Mouse (Mus musculus): Measurements from ENCODE around the gene Tecpr2. TPM values are rescaled to one million over a fixed set of nuclear protein-coding genes. Genes with fewer than 3 reads are reported as not detected.
A peak's percentile ranks its signal among the peaks of the same experiment; 100 is the strongest.

Tecpr2 gene
- 20.2 and 20.7 TPM in 2 replicates for polyA plus RNA-seq (2012; rRNA removed)

DNA sequence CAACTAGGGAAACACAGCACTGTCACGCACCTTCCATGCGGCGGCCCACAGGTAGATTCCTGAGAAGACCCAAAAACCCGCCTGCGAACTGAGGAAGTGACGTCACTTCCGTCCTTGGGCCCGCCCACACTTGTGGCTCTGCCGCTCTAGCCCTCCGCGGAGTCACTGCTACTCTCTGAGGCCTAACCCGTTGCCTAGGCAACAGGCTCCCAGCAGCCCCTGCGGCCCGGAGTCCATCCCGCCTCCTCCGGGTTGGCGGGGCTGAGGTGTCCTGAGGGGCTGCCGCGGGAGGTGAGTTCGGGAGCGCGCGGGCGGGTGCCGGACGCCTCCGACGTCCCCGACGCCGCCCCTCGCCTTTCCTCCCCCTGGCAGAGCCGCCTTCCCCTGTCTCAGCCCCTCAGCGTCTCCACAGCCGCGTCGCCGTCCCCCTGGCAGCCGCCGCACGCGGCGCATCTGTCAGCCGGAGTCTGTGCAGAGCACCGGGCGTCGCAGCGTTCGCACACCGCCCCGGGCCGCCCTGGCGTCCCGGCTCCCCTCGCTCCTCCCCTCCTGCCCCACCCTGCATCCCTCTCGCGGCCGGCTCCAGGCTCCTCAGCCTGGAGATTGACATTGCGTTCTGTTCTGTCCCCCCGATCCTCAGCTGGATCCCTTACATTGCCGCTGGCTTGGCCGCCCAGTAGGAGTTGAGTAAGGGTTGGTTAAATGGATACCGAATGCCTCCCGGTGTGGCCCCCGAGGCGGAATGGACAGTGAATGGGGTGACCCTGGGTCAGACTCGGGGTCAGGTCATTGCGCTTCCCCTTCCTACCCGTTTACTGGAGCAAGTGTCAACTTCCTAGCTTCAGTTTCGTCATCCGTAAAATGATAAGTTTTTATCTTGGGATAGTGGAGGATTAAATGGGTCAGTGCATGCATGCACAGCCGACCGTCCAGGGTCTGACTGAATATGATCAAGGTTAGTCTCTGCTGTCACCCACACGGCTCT is at the start of gene Tecpr2, which contains the start of gene Cinp:
Gene Tecpr2 (plus strand): TSS at position 229 of the 985 bp plus-strand sequence.
Gene Cinp (minus strand): TSS at position 110 of the 985 bp plus-strand sequence.
- H3K4me1 ChIP-seq (ENCODE audit: control insufficient read depth, insufficient read depth, low read length) = no peaks in the 10 kb centered on the region; the same call in 1 of the 2 replicates
- peak within 1 kb of the TSS; percentile 96 for H3K4me3 ChIP-seq (replicated peaks; ENCODE audit: insufficient read depth, low read depth, low read length)
- no peaks in the 10 kb centered on the region for H3K27me3 ChIP-seq (ENCODE audit: control insufficient read depth, insufficient read depth, low read length)
- peak within 1 kb of the TSS; percentile 67; the same call in 1 of the 2 replicates for H3K27ac ChIP-seq (ENCODE audit: insufficient read depth, low read length)
- WGBS = under 1% methylated on average over 74 of the region's 74 CpGs
- TF ChIP-seq CTCF (IDR thresholded peaks at IDR 0.05; ENCODE audit: borderline replicate concordance, insufficient read depth, low read depth, low read length) (no peak), POLR2A (IDR thresholded peaks at IDR 0.05; ENCODE audit: borderline replicate concordance, insufficient read depth, low read length) (peak; percentile 56; the same call in 1 of the 2 replicates)
- DNase-seq = peak; percentile 96 to 99

DNA sequence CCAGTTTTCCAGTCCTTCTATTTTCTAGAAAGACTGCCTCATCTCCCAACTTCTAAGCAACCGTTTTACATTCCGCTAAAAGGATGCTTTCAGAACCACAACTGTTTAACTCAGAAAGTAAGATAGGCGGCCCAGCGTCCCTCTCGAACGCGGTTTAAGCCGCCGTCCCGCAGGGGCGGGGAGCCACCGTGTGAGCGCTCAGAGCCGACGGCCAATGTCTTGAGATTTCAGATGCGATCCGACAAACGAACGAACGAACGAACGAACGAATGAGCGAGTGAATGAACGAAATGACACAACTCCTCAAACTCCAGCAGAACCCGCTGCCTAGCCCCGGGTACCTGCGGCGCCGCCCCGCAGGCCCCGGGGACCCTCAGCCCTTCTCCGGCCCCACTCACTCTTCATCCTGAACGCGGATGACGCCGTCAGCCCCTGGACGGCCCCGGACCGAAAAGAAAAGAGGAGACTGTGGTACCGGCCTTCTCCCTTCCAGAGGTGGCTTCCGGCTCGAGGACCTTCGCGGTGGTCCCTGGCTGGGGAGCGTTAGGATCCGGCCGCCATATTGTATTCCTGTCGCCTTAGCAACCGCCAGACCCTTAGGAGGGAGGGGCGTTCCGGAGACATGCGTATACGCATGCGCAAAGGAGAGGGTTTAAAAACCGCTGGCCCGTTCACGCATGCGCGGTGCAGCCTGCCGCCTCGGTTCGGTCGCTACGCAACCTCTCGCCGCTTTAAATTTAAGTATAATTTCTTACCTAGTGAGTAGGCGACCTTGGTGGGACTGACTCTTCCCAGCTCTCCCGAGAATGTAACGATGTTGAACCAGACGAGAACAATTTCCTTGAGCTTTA is 48.5 kb upstream of the Tecpr2 start, which contains the start of gene Mok:
Gene Mok (minus strand): TSS at position 592 of the 851 bp plus-strand sequence.
- Histone ChIP-seq H3K4me3 (replicated peaks; ENCODE audit: insufficient read depth, low read depth, low read length) (peak within 1 kb of the TSS; percentile 83), H3K4me1 (ENCODE audit: control insufficient read depth, insufficient read depth, low read length) (no peaks in the 10 kb centered on the region), H3K27ac (ENCODE audit: insufficient read depth, low read length) (no peak within 1 kb of the TSS), H3K27me3 (ENCODE audit: control insufficient read depth, insufficient read depth, low read length) (no peaks in the 10 kb centered on the region)
- under 1% methylated on average over 71 of the region's 71 CpGs for WGBS
- TF ChIP-seq POLR2A (IDR thresholded peaks at IDR 0.05; ENCODE audit: borderline replicate concordance, insufficient read depth, low read length) (peak; percentile 92; the same call in 1 of the 2 replicates), CTCF (IDR thresholded peaks at IDR 0.05; ENCODE audit: borderline replicate concordance, insufficient read depth, low read depth, low read length) (no peak)
- DNase-seq = peak; percentile 93 to 98

DNA sequence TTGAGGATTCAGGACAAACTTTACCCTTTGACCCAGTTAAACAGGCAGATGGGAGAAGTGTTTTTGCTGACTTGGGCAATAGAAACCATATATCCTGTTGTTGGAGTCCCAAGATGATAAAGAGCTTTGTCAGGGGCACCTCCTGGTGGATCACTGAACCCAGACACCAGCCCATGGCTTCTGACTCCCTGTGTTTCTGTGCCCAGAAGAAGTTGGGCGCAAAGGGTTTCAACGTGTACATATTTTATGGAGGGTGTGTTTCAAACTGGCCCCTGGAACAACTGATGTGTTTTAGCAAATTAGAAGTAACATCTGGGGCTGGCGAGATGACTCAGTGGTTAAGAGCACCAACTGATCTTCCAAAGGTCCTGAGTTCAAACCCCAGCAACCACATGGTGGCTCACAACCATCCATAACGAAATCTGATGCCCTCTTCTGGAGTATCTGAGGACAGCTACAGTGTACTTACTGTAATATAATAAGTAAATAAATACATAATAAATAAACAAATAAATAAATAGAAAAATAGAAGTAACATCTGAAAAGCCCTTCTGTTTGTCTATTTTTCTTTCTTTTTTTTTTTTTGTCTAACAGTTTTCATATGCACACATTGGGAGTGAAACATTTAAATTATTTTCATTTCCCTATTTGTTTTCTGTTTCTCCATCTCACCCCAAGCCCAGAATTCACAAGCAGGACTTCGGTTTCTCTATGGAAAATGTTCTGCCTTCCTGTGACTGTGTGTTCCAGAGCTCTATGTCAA is 47.2 kb upstream of the Tecpr2 start:
- no peaks in the 10 kb centered on the region; the same call in 1 of the 2 replicates for H3K4me1 ChIP-seq (ENCODE audit: control insufficient read depth, insufficient read depth, low read length)
- no peak overlapping the region for H3K4me3 ChIP-seq (replicated peaks; ENCODE audit: insufficient read depth, low read depth, low read length)
- no peak overlapping the region for H3K27ac ChIP-seq (ENCODE audit: insufficient read depth, low read length)
- no peaks in the 10 kb centered on the region for H3K27me3 ChIP-seq (ENCODE audit: control insufficient read depth, insufficient read depth, low read length)
- no peak for TF ChIP-seq CTCF (IDR thresholded peaks at IDR 0.05; ENCODE audit: borderline replicate concordance, insufficient read depth, low read depth, low read length)
- no peak for TF ChIP-seq POLR2A (IDR thresholded peaks at IDR 0.05; ENCODE audit: borderline replicate concordance, insufficient read depth, low read length)
- no peak for DNase-seq
- WGBS = 73% methylated on average over 5 of the region's 5 CpGs

DNA sequence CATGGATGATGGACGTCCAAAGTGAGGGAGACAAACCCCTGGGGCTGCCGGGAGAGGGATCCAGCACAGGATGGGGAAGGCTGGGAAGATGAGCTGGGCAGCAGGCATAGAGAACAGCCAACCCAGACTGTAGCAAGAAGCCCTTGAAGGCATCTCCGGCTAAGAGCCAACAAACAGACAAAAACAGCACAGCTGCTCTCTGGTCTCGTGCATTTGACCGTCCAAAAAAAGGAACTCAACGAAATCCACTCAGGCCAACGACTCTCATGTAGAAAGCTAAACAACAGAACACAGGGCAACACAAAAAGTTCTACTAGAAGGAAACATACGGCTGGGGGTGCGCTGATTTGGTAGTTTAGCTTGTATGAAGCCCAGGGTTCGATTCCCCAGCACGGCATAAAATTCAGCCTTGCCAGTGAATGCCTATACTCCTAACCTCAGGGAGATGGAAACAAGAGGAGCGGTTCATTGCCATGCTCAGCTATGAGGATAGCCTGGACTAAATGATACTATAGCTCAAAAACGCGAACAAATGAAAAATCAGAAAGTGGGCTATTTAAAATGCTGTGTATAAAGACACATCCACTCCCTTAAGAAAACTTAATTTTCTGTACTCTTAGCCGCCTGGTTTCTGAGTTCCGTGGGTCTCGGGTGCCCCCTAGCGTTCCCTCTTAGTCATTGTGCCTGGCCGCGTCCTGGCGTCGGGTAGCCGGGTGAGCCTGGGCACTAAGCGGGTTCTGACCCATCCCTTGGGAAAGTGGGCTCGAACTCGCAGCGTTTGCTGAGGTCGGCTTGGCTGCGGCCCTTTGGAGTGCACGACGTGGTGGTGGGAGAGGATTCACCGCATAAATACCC is 45.6 kb upstream of the Tecpr2 start:
- Histone ChIP-seq H3K4me1 (ENCODE audit: control insufficient read depth, insufficient read depth, low read length) (no peaks in the 10 kb centered on the region; the same call in 1 of the 2 replicates), H3K27ac (ENCODE audit: insufficient read depth, low read length) (no peak overlapping the region), H3K4me3 (replicated peaks; ENCODE audit: insufficient read depth, low read depth, low read length) (peak overlapping the region; percentile 51), H3K27me3 (ENCODE audit: control insufficient read depth, insufficient read depth, low read length) (no peaks in the 10 kb centered on the region)
- WGBS = 13% methylated on average over 32 of the region's 32 CpGs
- TF ChIP-seq POLR2A (IDR thresholded peaks at IDR 0.05; ENCODE audit: borderline replicate concordance, insufficient read depth, low read length) = no peak
- TF ChIP-seq CTCF (IDR thresholded peaks at IDR 0.05; ENCODE audit: borderline replicate concordance, insufficient read depth, low read depth, low read length) = peak; percentile 95
- peak; percentile 78 to 89 for DNase-seq

DNA sequence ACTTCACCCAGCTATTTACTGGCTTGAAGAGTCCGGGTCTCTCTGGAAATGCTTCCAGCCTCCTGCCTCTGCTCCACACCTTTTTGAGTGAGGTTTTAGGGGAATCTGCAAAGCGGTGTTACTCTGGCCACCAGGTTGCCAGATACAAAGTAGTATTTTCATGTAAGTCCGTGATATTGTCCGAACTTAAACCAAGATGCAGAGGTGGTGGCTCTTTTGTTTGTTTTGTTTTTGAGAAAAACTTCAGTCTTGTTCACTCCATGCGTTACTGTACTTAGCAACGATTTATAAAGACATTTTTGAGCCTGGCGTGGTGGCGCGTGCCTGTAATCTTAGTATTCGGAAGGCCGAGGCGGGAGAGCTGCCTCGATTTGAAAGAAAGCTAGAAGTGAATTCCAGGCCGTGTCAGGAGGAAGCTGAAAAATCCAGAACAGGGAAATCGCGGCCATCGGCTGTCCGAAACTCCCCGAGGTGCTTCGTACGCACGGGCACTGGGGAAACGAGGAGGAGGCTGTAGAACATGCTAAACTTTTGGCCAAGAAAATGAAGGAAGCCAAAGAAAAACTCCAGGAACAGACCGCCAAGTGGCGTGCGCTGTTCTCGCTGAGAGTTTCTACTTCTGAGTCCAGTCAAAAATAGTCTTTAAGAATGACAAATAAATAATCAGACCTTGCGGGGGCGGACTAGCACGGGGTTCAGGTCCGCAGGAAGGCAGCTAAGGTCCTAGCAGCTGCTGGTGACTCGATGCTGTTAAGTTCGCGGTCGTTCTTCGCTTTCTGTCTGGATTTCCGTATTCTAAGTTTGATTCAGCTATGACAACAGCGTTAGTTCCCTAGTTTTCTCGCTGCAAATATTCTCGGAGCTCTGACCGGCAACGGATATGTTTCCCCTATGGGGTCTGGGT is 44.6 kb upstream of the Tecpr2 start:
- H3K27ac ChIP-seq (ENCODE audit: insufficient read depth, low read length) = no peak overlapping the region
- 5% methylated on average over 42 of the region's 42 CpGs for WGBS
- DNase-seq = peak; percentile 25 to 40
- peak overlapping the region; percentile 73 for H3K4me3 ChIP-seq (replicated peaks; ENCODE audit: insufficient read depth, low read depth, low read length)
- H3K4me1 ChIP-seq (ENCODE audit: control insufficient read depth, insufficient read depth, low read length) = no peaks in the 10 kb centered on the region; the same call in 1 of the 2 replicates
- H3K27me3 ChIP-seq (ENCODE audit: control insufficient read depth, insufficient read depth, low read length) = no peaks in the 10 kb centered on the region
- TF ChIP-seq CTCF (IDR thresholded peaks at IDR 0.05; ENCODE audit: borderline replicate concordance, insufficient read depth, low read depth, low read length) (no peak), POLR2A (IDR thresholded peaks at IDR 0.05; ENCODE audit: borderline replicate concordance, insufficient read depth, low read length) (no peak)
